Mouse (Mus musculus): ENCODE results near the gene Ano9. TPM values are rescaled to one million over a fixed set of nuclear protein-coding genes. Genes with fewer than 3 reads are reported as not detected.

Ano9 gene
- not detected for total RNA-seq (2018; cell fraction: chromatin; rRNA removed)
- total RNA-seq (2018; cell fraction: cytosol; rRNA removed) = not detected
- total RNA-seq (2018; cell fraction: nucleus; rRNA removed) = not detected
- polyA plus RNA-seq (2018) = not detected in 3 replicates

- WGBS (ENCODE audit: missing documents) = 84% methylated on average over 8 of the region's 9 CpGs
- no peak within 1 kb of the TSS for H3K27ac ChIP-seq
- H3K4me3 ChIP-seq (ENCODE audit: inconsistent target) = no peak within 1 kb of the TSS
Measured at GRCm38 (mm10) chr7:141117636-141118035, at the start of gene Ano9. Gene Ano9, minus strand, starts transcription at chr7:141117806.

GRCm38 (mm10) chr7:141164850-141165249, 47.2 kb upstream of the Ano9 start:
- H3K36me3 ChIP-seq (ENCODE audit: inconsistent target) = peaks cover 53% of the 10 kb centered on the region
- H3K27ac ChIP-seq = peak overlapping the region; percentile 94
- peaks cover 82% of the 10 kb centered on the region for H3K79me2 ChIP-seq (ENCODE audit: inconsistent target)
- WGBS (ENCODE audit: missing documents) = 15% methylated on average over 6 of the region's 6 CpGs
- no peak overlapping the region for H3K4me3 ChIP-seq (ENCODE audit: inconsistent target)

More at GRCm38 (mm10) chr7:141117636-141118035, at the start of gene Ano9:
- Histone ChIP-seq H3K79me2 (ENCODE audit: inconsistent target) (no peaks in the 10 kb centered on the region), H3K36me3 (ENCODE audit: inconsistent target) (no peaks in the 10 kb centered on the region)

DNA sequence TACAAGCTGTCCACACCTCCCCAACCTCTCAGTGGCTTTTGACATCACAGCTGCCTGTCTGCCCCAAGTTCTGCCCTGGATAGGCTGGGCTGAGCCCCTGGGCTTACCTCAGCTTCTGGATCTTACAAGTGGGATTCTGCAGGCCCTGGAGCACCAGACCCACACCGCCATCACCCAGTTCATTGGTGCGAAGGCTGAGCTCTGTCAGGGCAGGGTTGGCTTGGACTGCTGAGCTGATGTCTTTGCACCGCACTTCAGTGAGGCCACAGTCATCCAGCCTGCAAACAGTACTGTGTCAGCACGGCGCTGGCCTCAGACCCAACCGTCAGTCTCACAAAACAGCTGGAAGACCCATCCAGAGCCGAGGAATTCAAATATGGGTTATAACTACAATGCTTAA, 46.8 kb upstream of the Ano9 start:
- Histone ChIP-seq H3K4me3 (ENCODE audit: inconsistent target) (no peak overlapping the region), H3K27ac (peak overlapping the region; percentile 94), H3K79me2 (ENCODE audit: inconsistent target) (peaks cover 77% of the 10 kb centered on the region), H3K36me3 (ENCODE audit: inconsistent target) (peaks cover 57% of the 10 kb centered on the region)
- 90% methylated on average over 7 of the region's 7 CpGs for WGBS (ENCODE audit: missing documents)

- 90% methylated on average over 9 of the region's 9 CpGs for WGBS (ENCODE audit: missing documents)
- Histone ChIP-seq H3K27ac (no peak overlapping the region), H3K4me3 (ENCODE audit: inconsistent target) (no peak overlapping the region), H3K36me3 (ENCODE audit: inconsistent target) (peaks cover 23% of the 10 kb centered on the region), H3K79me2 (ENCODE audit: inconsistent target) (no peaks in the 10 kb centered on the region)
Measured at GRCm38 (mm10) chr7:141155362-141155761, 37.8 kb upstream of the Ano9 start.

GRCm38 (mm10) chr7:141148639-141149038, 31.0 kb upstream of the Ano9 start:
- Histone ChIP-seq H3K36me3 (ENCODE audit: inconsistent target) (peaks cover 21% of the 10 kb centered on the region; the same call in 1 of the 2 replicates), H3K27ac (no peak overlapping the region), H3K4me3 (ENCODE audit: inconsistent target) (no peak overlapping the region), H3K79me2 (ENCODE audit: inconsistent target) (no peaks in the 10 kb centered on the region)
- 93% methylated on average over 4 of the region's 4 CpGs for WGBS (ENCODE audit: missing documents)

DNA sequence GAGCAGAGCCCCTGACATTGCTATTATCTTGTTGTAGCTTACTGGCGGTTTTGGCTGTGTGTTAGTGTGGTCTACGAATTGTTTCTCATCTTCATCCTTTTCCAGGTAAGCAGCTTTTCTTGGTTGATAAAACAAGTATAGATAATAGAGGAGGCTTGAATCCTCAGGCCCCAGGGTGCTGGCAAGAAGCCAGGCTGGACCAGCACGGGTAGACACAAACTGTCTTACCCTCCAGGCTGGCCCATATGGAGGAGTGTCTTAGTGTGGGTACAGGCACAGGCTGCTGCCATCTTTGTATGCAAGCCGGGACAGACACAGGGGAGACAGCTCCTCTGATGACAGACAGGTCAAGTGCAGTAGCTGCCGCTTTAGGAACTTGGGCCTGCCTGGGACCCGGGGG, 29.4 kb upstream of the Ano9 start:
- Histone ChIP-seq H3K27ac (no peak overlapping the region), H3K4me3 (ENCODE audit: inconsistent target) (no peak overlapping the region), H3K36me3 (ENCODE audit: inconsistent target) (peaks cover 15% of the 10 kb centered on the region; the same call in 1 of the 2 replicates), H3K79me2 (ENCODE audit: inconsistent target) (no peaks in the 10 kb centered on the region)
- WGBS (ENCODE audit: missing documents) = 94% methylated on average over 6 of the region's 6 CpGs

DNA sequence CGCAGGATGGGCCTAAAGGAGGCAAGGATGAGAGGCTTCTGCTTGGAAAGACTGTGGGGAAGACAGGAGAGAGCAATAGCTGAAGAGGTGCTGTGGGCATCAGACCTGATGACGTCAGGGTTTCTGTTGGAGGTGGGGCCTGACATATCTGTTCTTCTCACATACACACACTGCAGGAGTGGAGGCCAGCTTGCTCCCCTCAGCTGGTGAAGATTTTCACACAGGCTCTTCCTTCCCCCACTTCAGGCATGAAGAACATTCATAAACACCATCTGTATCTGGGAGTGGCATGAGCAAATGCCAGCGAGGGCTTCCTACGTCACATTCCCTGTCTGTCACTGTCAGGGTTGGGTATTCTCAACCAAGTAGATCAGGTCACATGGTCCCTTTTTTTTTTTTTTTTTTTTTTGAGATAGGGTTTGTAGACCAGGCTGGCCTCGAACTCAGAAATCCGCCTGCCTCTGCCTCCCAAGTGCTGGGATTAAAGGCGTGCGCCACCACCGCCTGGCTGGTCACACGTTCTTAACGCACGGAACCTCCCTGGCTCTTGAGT, 28.5 kb upstream of the Ano9 start:
- Histone ChIP-seq H3K4me3 (ENCODE audit: inconsistent target) (no peak overlapping the region), H3K79me2 (ENCODE audit: inconsistent target) (no peaks in the 10 kb centered on the region), H3K36me3 (ENCODE audit: inconsistent target) (peaks cover 15% of the 10 kb centered on the region; the same call in 1 of the 2 replicates), H3K27ac (no peak overlapping the region)
- 95% methylated on average over 12 of the region's 12 CpGs for WGBS (ENCODE audit: missing documents)

GRCm38 (mm10) chr7:141145403-141145802, 27.8 kb upstream of the Ano9 start:
- no peak overlapping the region for H3K27ac ChIP-seq
- no peaks in the 10 kb centered on the region for H3K79me2 ChIP-seq (ENCODE audit: inconsistent target)
- 76% methylated on average over 1 of the region's 1 CpGs for WGBS (ENCODE audit: missing documents)
- H3K4me3 ChIP-seq (ENCODE audit: inconsistent target) = no peak overlapping the region
- peaks cover 15% of the 10 kb centered on the region; the same call in 1 of the 2 replicates for H3K36me3 ChIP-seq (ENCODE audit: inconsistent target)

- WGBS (ENCODE audit: missing documents) = 22% methylated on average over 3 of the region's 3 CpGs
- Histone ChIP-seq H3K36me3 (ENCODE audit: inconsistent target) (peaks cover 15% of the 10 kb centered on the region; the same call in 1 of the 2 replicates), H3K4me3 (ENCODE audit: inconsistent target) (no peak overlapping the region), H3K27ac (no peak overlapping the region), H3K79me2 (ENCODE audit: inconsistent target) (no peaks in the 10 kb centered on the region)
Measured at GRCm38 (mm10) chr7:141144650-141145049, 27.0 kb upstream of the Ano9 start.

DNA sequence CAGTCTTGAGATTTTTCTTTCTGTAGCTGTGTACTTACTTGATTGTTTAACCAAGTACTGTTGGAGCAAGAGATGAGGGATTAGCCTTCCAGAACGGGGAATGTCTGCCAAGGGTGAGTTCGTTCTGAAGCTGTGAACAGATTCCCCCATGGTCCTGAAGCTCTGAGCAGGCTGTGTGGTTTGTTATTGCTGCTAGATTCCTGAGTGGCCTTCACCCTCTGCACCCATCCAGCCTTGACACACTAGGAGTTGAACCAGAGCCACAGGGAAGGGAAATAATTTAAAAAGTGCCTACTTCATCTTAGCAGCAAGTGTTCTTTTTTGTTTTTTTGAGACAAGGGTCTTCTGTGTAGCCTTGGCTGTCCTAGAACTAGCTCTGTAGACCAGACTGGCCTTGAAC, 26.3 kb upstream of the Ano9 start:
- 86% methylated on average over 2 of the region's 2 CpGs for WGBS (ENCODE audit: missing documents)
- Histone ChIP-seq H3K27ac (no peak overlapping the region), H3K36me3 (ENCODE audit: inconsistent target) (peaks cover 12% of the 10 kb centered on the region; the same call in 1 of the 2 replicates), H3K79me2 (ENCODE audit: inconsistent target) (no peaks in the 10 kb centered on the region), H3K4me3 (ENCODE audit: inconsistent target) (no peak overlapping the region)

GRCm38 (mm10) chr7:141143112-141143511, 25.5 kb upstream of the Ano9 start:
- no peak overlapping the region for H3K4me3 ChIP-seq (ENCODE audit: inconsistent target)
- WGBS (ENCODE audit: missing documents) = 59% methylated on average over 5 of the region's 5 CpGs
- H3K27ac ChIP-seq = no peak overlapping the region
- no peaks in the 10 kb centered on the region for H3K79me2 ChIP-seq (ENCODE audit: inconsistent target)
- peaks cover 8% of the 10 kb centered on the region; the same call in 1 of the 2 replicates for H3K36me3 ChIP-seq (ENCODE audit: inconsistent target)

- Histone ChIP-seq H3K79me2 (ENCODE audit: inconsistent target) (no peaks in the 10 kb centered on the region), H3K36me3 (ENCODE audit: inconsistent target) (peaks cover 7% of the 10 kb centered on the region; the same call in 1 of the 2 replicates), H3K4me3 (ENCODE audit: inconsistent target) (no peak overlapping the region), H3K27ac (no peak overlapping the region)
- WGBS (ENCODE audit: missing documents) = 98% methylated on average over 3 of the region's 4 CpGs
Measured at GRCm38 (mm10) chr7:141141326-141141725, 23.7 kb upstream of the Ano9 start.

- Histone ChIP-seq H3K27ac (0 out of 2 replicates have a peak overlapping the region, but pooled peaks have one; percentile 25), H3K36me3 (ENCODE audit: inconsistent target) (peaks cover 17% of the 10 kb centered on the region; the same call in 1 of the 2 replicates), H3K79me2 (ENCODE audit: inconsistent target) (peaks cover 16% of the 10 kb centered on the region; the same call in 1 of the 2 replicates), H3K4me3 (ENCODE audit: inconsistent target) (peak overlapping the region; percentile 82)
- 73% methylated on average over 12 of the region's 12 CpGs for WGBS (ENCODE audit: missing documents)
Measured at GRCm38 (mm10) chr7:141131904-141132755, 14.5 kb upstream of the Ano9 start.

DNA sequence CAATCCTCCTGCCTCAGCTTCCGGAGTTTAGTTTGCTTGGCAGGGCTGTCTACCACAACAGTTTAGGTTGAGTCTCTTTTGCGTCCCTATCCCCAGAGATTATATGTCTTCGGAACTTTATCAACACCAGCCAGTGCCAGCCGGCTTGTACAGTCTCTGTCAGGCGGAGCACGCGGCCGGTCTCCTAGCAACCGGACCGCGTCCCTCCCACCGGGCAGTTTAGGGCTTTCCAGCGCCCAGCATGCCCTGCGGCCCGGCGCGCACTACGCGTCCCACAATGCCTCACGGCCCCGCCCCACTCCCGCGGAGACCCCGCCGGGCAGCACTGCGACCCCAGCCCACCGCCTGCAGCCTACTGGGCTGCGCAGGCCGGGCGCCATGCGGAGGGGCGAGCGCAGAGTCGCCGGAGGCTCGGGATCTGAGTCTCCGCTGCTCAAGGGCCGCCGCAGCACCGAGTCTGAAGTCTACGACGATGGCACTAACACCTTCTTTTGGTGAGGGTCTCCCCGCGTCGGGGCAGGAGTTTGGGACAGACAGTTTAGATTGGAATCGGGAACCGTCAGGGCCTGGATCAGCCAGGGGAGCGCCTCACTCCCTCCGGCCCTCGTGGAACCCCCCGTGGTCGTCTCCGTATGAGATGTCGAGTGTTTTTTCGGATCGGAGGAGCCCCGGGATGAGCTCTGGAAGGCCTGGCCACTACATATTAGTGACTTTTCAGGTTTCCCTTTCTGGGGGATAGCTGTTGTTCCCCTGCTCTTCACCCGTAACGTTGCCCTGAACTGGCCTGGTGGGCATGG, 13.6 kb upstream of the Ano9 start:
- Histone ChIP-seq H3K27ac (0 out of 2 replicates have a peak overlapping the region, but pooled peaks have one; percentile 25), H3K4me3 (ENCODE audit: inconsistent target) (peak overlapping the region; percentile 82), H3K36me3 (ENCODE audit: inconsistent target) (peaks cover 9% of the 10 kb centered on the region; the same call in 1 of the 2 replicates), H3K79me2 (ENCODE audit: inconsistent target) (peaks cover 16% of the 10 kb centered on the region; the same call in 1 of the 2 replicates)
- WGBS (ENCODE audit: missing documents) = under 1% methylated on average over 59 of the region's 59 CpGs
